Mouse (Mus musculus): ENCODE measurements around the gene Atp6v0b.

DNA sequence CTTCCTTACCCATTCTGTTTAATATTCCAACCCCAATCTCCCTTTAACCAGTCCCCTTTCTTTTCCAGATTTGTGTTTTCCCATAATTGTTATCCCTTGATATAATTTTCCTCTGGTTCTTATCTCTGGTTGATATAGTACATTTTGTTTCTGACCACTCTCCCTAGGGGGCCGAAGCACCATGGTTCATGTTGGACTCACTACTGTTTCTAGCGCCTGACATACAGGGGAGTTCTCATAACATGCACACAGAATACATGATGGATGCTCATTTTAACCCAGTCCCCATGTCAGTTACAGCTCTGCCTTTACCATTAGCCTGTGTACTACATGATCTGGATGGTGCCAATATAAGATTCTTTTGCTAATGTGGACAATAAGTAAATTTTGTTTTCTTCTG is 787 bp upstream of the Atp6v0b start:
- TF ChIP-seq CTCF (IDR thresholded peaks at IDR 0.05; ENCODE audit: low read depth) (no peak), EP300 (IDR thresholded peaks at IDR 0.05; ENCODE audit: low read depth) (no peak)

All from heart, postnatal 0 days (tissue).